Mouse (Mus musculus): ENCODE data around the gene Samd4. TPM values are rescaled to one million over a fixed set of nuclear protein-coding genes. Genes with fewer than 3 reads are reported as not detected.

Samd4 gene
- total and polyA plus RNA-seq, 2 experiments from 2014 or later: 5.1 to 16.0 TPM

GRCm38 (mm10) chr14:47116062-47116762 is 233.6 kb downstream of the Samd4 start:
- Histone ChIP-seq H3K27ac (ENCODE audit: low read depth, low read length) (no peak overlapping the region), H3K9me3 (ENCODE audit: low read length) (no peaks in the 10 kb centered on the region), H3K27me3 (ENCODE audit: insufficient read depth, low read length) (no peaks in the 10 kb centered on the region), H3K4me1 (ENCODE audit: insufficient read depth, low read length) (no peaks in the 10 kb centered on the region), H3K4me3 (ENCODE audit: low read depth, low read length) (no peak overlapping the region), H3K9ac (replicated peaks; ENCODE audit: low read length, poor library complexity, severe bottlenecking) (no peak overlapping the region), H3K4me2 (ENCODE audit: low read depth, low read length, poor library complexity, severe bottlenecking) (no peak overlapping the region), H3K36me3 (ENCODE audit: insufficient read depth, low read length) (no peaks in the 10 kb centered on the region)
- no peak for DNase-seq (ENCODE audit: low spot score)
- ATAC-seq (ENCODE audit: low FRiP score): no peak
- TF ChIP-seq CTCF (IDR thresholded peaks at IDR 0.05): no peak
- WGBS: 87% methylated on average over 8 of the region's 10 CpGs

DNA sequence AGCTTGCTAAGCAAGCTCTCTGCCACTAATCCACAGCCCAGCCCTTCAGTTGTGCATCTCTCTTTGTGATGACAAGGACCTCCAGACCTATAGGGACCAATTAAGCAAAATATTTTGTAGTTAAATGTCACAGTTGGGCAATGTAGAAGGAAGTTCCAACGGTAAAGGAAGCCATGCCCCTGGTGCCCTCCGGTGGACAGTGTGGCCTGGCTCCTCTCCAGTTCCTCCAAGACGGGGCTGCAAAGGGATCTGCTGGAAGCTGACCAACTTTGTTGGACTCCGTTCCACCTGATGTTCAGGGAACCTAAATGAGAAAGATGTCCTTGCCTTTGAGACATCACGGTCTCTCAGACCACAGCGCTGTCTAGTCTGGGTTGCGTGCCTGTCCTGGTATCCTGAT is 234.9 kb downstream of the Samd4 start:
- Histone ChIP-seq H3K36me3 (ENCODE audit: insufficient read depth, low read length) (no peaks in the 10 kb centered on the region), H3K9ac (replicated peaks; ENCODE audit: low read length, poor library complexity, severe bottlenecking) (no peak overlapping the region), H3K27ac (ENCODE audit: low read depth, low read length) (no peak overlapping the region), H3K4me2 (ENCODE audit: low read depth, low read length, poor library complexity, severe bottlenecking) (no peak overlapping the region), H3K4me3 (ENCODE audit: low read depth, low read length) (no peak overlapping the region), H3K27me3 (ENCODE audit: insufficient read depth, low read length) (no peaks in the 10 kb centered on the region), H3K9me3 (ENCODE audit: low read length) (no peaks in the 10 kb centered on the region), H3K4me1 (ENCODE audit: insufficient read depth, low read length) (no peaks in the 10 kb centered on the region)
- ATAC-seq (ENCODE audit: low FRiP score) (no peak), DNase-seq (ENCODE audit: low spot score) (no peak)
- 77% methylated on average over 7 of the region's 7 CpGs for WGBS
- TF ChIP-seq CTCF (IDR thresholded peaks at IDR 0.05): peak; percentile 29; the same call in 1 of the 2 replicates

DNA sequence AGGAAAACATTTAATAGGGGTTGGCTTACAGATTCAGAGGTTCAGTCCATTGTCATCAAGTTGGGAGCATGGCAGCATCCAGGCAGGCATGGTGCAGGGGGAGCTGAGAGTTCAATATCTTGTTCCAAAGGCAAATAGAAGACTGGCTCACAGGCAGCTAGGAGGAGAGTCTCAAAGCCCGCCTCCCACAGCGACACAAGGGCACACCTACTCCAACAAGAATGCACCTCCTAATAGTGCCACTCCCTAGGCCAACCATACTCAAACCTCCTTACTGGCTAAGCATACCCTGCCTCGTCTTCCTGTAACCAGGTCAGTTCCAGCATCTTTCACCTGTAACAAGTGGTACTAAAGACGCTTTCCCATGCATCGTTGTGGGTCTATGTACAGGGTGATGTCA is 245.3 kb downstream of the Samd4 start:
- ATAC-seq (ENCODE audit: low FRiP score) (no peak), DNase-seq (ENCODE audit: low spot score) (no peak)
- H3K4me3 ChIP-seq (ENCODE audit: low read depth, low read length): no peak overlapping the region
- no peak overlapping the region for H3K27ac ChIP-seq (ENCODE audit: low read depth, low read length)
- no peaks in the 10 kb centered on the region for H3K9me3 ChIP-seq (ENCODE audit: low read length)
- TF ChIP-seq CTCF (IDR thresholded peaks at IDR 0.05): no peak
- no peaks in the 10 kb centered on the region for H3K27me3 ChIP-seq (ENCODE audit: insufficient read depth, low read length)
- no peak overlapping the region for H3K4me2 ChIP-seq (ENCODE audit: low read depth, low read length, poor library complexity, severe bottlenecking)
- 92% methylated on average over 5 of the region's 5 CpGs for WGBS
- no peak overlapping the region for H3K9ac ChIP-seq (replicated peaks; ENCODE audit: low read length, poor library complexity, severe bottlenecking)
- no peaks in the 10 kb centered on the region for H3K4me1 ChIP-seq (ENCODE audit: insufficient read depth, low read length)
- no peaks in the 10 kb centered on the region for H3K36me3 ChIP-seq (ENCODE audit: insufficient read depth, low read length)

- 62% methylated on average over 10 of the region's 10 CpGs for WGBS
- Histone ChIP-seq H3K9me3 (ENCODE audit: low read length) (no peaks in the 10 kb centered on the region), H3K27me3 (ENCODE audit: insufficient read depth, low read length) (no peaks in the 10 kb centered on the region), H3K4me3 (ENCODE audit: low read depth, low read length) (no peak overlapping the region), H3K4me1 (ENCODE audit: insufficient read depth, low read length) (no peaks in the 10 kb centered on the region), H3K9ac (replicated peaks; ENCODE audit: low read length, poor library complexity, severe bottlenecking) (no peak overlapping the region), H3K4me2 (ENCODE audit: low read depth, low read length, poor library complexity, severe bottlenecking) (no peak overlapping the region), H3K27ac (ENCODE audit: low read depth, low read length) (no peak overlapping the region), H3K36me3 (ENCODE audit: insufficient read depth, low read length) (no peaks in the 10 kb centered on the region)
- peak; percentile 18 for DNase-seq (ENCODE audit: low spot score)
- TF ChIP-seq CTCF (IDR thresholded peaks at IDR 0.05): no peak
- ATAC-seq (ENCODE audit: low FRiP score): no peak
Measured at GRCm38 (mm10) chr14:47133948-47134347, 251.3 kb downstream of the Samd4 start.

- no peak for TF ChIP-seq CTCF (IDR thresholded peaks at IDR 0.05)
Measured at GRCm38 (mm10) chr14:47136637-47137036, 254.0 kb downstream of the Samd4 start.

GRCm38 (mm10) chr14:47138853-47139252 is 256.2 kb downstream of the Samd4 start:
- DNase-seq (ENCODE audit: low spot score) (no peak), ATAC-seq (ENCODE audit: low FRiP score) (no peak)
- Histone ChIP-seq H3K4me3 (ENCODE audit: low read depth, low read length) (no peak overlapping the region), H3K9me3 (ENCODE audit: low read length) (no peaks in the 10 kb centered on the region), H3K4me1 (ENCODE audit: insufficient read depth, low read length) (no peaks in the 10 kb centered on the region), H3K36me3 (ENCODE audit: insufficient read depth, low read length) (no peaks in the 10 kb centered on the region), H3K4me2 (ENCODE audit: low read depth, low read length, poor library complexity, severe bottlenecking) (no peak overlapping the region), H3K27ac (ENCODE audit: low read depth, low read length) (no peak overlapping the region), H3K27me3 (ENCODE audit: insufficient read depth, low read length) (no peaks in the 10 kb centered on the region), H3K9ac (replicated peaks; ENCODE audit: low read length, poor library complexity, severe bottlenecking) (no peak overlapping the region)
- 80% methylated on average over 3 of the region's 3 CpGs for WGBS
- TF ChIP-seq CTCF (IDR thresholded peaks at IDR 0.05): no peak

More at GRCm38 (mm10) chr14:47136637-47137036, 254.0 kb downstream of the Samd4 start:
- H3K9ac ChIP-seq (replicated peaks; ENCODE audit: low read length, poor library complexity, severe bottlenecking): no peak overlapping the region
- H3K4me2 ChIP-seq (ENCODE audit: low read depth, low read length, poor library complexity, severe bottlenecking): no peak overlapping the region
- no peaks in the 10 kb centered on the region for H3K27me3 ChIP-seq (ENCODE audit: insufficient read depth, low read length)
- H3K9me3 ChIP-seq (ENCODE audit: low read length): no peaks in the 10 kb centered on the region
- no peaks in the 10 kb centered on the region for H3K4me1 ChIP-seq (ENCODE audit: insufficient read depth, low read length)
- no peak overlapping the region for H3K27ac ChIP-seq (ENCODE audit: low read depth, low read length)
- DNase-seq (ENCODE audit: low spot score) (no peak), ATAC-seq (ENCODE audit: low FRiP score) (no peak)
- no peaks in the 10 kb centered on the region for H3K36me3 ChIP-seq (ENCODE audit: insufficient read depth, low read length)
- no peak overlapping the region for H3K4me3 ChIP-seq (ENCODE audit: low read depth, low read length)
- WGBS: 89% methylated on average over 5 of the region's 5 CpGs

All from midbrain, postnatal 0 days (tissue).